Mouse (Mus musculus): ENCODE measurements around the gene Dnmt3l. TPM values are rescaled to one million over a fixed set of nuclear protein-coding genes. Genes with fewer than 3 reads are reported as not detected.

Dnmt3l gene
- polyA plus RNA-seq, 1 experiment from 2014 or later = 0.13 TPM

- WGBS = 71% methylated on average over 9 of the region's 9 CpGs
- no peak overlapping the region for H3K27ac ChIP-seq (replicated peaks)
Observed at GRCm38 (mm10) chr10:78063122-78063521, 21.4 kb downstream of the Dnmt3l start.

GRCm38 (mm10) chr10:78067226-78067625, 25.5 kb downstream of the Dnmt3l start:
- H3K4me2 ChIP-seq = no peak overlapping the region
- H3K9me3 ChIP-seq = no peaks in the 10 kb centered on the region
- 34% methylated on average over 4 of the region's 4 CpGs for WGBS
- H3K27me3 ChIP-seq (replicated peaks) = peaks cover 38% of the 10 kb centered on the region
- ATAC-seq (ENCODE audit: extremely low read depth, insufficient number of reproducible peaks, low FRiP score, low TSS enrichment) = no peak
- no peak overlapping the region for H3K9ac ChIP-seq
- no peaks in the 10 kb centered on the region for H3K36me3 ChIP-seq
- no peak overlapping the region for H3K27ac ChIP-seq (replicated peaks)
- peaks cover 9% of the 10 kb centered on the region for H3K4me1 ChIP-seq
- no peak overlapping the region for H3K4me3 ChIP-seq

More at GRCm38 (mm10) chr10:78063122-78063521, 21.4 kb downstream of the Dnmt3l start:
- H3K4me1 ChIP-seq = no peaks in the 10 kb centered on the region
- no peak for ATAC-seq (ENCODE audit: extremely low read depth, insufficient number of reproducible peaks, low FRiP score, low TSS enrichment)
- H3K4me3 ChIP-seq = no peak overlapping the region
- H3K36me3 ChIP-seq = no peaks in the 10 kb centered on the region
- peaks cover 10% of the 10 kb centered on the region for H3K27me3 ChIP-seq (replicated peaks)
- no peak overlapping the region for H3K9ac ChIP-seq
- no peak overlapping the region for H3K4me2 ChIP-seq
- H3K9me3 ChIP-seq = no peaks in the 10 kb centered on the region

DNA sequence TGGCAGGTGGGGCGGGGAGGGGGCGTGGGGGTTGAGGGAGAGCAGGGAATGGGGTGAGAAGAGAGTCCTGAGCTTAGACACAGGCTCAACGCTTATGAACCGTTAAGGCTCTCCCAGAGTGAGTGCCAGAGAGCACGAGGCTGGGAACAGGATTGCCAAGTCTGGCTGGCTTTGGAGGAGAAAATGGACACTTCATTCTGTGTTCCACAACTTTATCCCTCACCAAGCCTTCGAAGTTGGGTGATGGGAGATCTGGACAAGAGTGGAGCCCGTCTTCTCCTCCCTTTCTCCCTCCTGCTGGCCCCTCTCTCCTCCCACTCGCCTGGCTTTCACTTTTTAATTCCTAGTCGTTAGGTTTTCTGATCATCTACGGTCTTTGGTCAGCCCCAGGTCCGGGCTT, 26.8 kb downstream of the Dnmt3l start:
- no peak for ATAC-seq (ENCODE audit: extremely low read depth, insufficient number of reproducible peaks, low FRiP score, low TSS enrichment)
- no peaks in the 10 kb centered on the region for H3K9me3 ChIP-seq
- H3K27ac ChIP-seq (replicated peaks) = no peak overlapping the region

GRCm38 (mm10) chr10:78069101-78070011, 27.6 kb downstream of the Dnmt3l start, which contains the start of gene Icosl:
TSS of gene Icosl (plus strand) at chr10:78069302.
- peak; percentile 79 for ATAC-seq (ENCODE audit: extremely low read depth, insufficient number of reproducible peaks, low FRiP score, low TSS enrichment)
- H3K9me3 ChIP-seq = no peaks in the 10 kb centered on the region
- peaks cover 38% of the 10 kb centered on the region for H3K27me3 ChIP-seq (replicated peaks)
- no peak within 1 kb of the TSS for H3K27ac ChIP-seq (replicated peaks)
- peak within 1 kb of the TSS; percentile 85 for H3K9ac ChIP-seq
- WGBS = under 1% methylated on average over 66 of the region's 66 CpGs
- H3K4me2 ChIP-seq = peak within 1 kb of the TSS; percentile 100
- no peaks in the 10 kb centered on the region for H3K36me3 ChIP-seq
- H3K4me3 ChIP-seq = peak within 1 kb of the TSS; percentile 74
- peaks cover 9% of the 10 kb centered on the region for H3K4me1 ChIP-seq

More for the DNA sequence above, 26.8 kb downstream of the Dnmt3l start:
- Histone ChIP-seq H3K4me2 (peak overlapping the region; percentile 100), H3K36me3 (no peaks in the 10 kb centered on the region), H3K9ac (peak overlapping the region; percentile 85), H3K4me1 (peaks cover 9% of the 10 kb centered on the region), H3K27me3 (replicated peaks) (peaks cover 38% of the 10 kb centered on the region), H3K4me3 (peak overlapping the region; percentile 74)
- 19% methylated on average over 11 of the region's 11 CpGs for WGBS

GRCm38 (mm10) chr10:78074151-78074550, 32.4 kb downstream of the Dnmt3l start:
- Histone ChIP-seq H3K4me1 (0 out of 2 replicates have a peak, but pooled peaks cover 5% of the 10 kb centered on the region), H3K27ac (replicated peaks) (no peak overlapping the region), H3K4me3 (no peak overlapping the region), H3K4me2 (no peak overlapping the region), H3K36me3 (peaks cover 5% of the 10 kb centered on the region; the same call in 1 of the 2 replicates), H3K9me3 (no peaks in the 10 kb centered on the region), H3K9ac (no peak overlapping the region), H3K27me3 (replicated peaks) (peaks cover 20% of the 10 kb centered on the region)
- 66% methylated on average over 4 of the region's 4 CpGs for WGBS
- ATAC-seq (ENCODE audit: extremely low read depth, insufficient number of reproducible peaks, low FRiP score, low TSS enrichment) = no peak

- 74% methylated on average over 11 of the region's 11 CpGs for WGBS
- ATAC-seq (ENCODE audit: extremely low read depth, insufficient number of reproducible peaks, low FRiP score, low TSS enrichment) = no peak
- H3K27ac ChIP-seq (replicated peaks) = no peak overlapping the region
- peaks cover 22% of the 10 kb centered on the region for H3K27me3 ChIP-seq (replicated peaks)
- H3K9me3 ChIP-seq = no peaks in the 10 kb centered on the region
- no peak overlapping the region for H3K4me2 ChIP-seq
- H3K4me3 ChIP-seq = no peak overlapping the region
- H3K9ac ChIP-seq = no peak overlapping the region
- peaks cover 5% of the 10 kb centered on the region; the same call in 1 of the 2 replicates for H3K36me3 ChIP-seq
- 0 out of 2 replicates have a peak, but pooled peaks cover under 1% of the 10 kb centered on the region for H3K4me1 ChIP-seq
Observed at GRCm38 (mm10) chr10:78074977-78075376, 33.2 kb downstream of the Dnmt3l start.

- Histone ChIP-seq H3K27me3 (replicated peaks) (0 out of 2 replicates have a peak, but pooled peaks cover 5% of the 10 kb centered on the region), H3K9ac (no peak overlapping the region), H3K36me3 (peaks cover 5% of the 10 kb centered on the region; the same call in 1 of the 2 replicates), H3K4me3 (no peak overlapping the region), H3K4me1 (no peaks in the 10 kb centered on the region), H3K9me3 (no peaks in the 10 kb centered on the region), H3K27ac (replicated peaks) (no peak overlapping the region), H3K4me2 (no peak overlapping the region)
- WGBS = 60% methylated on average over 9 of the region's 9 CpGs
- ATAC-seq (ENCODE audit: extremely low read depth, insufficient number of reproducible peaks, low FRiP score, low TSS enrichment) = no peak
Observed at GRCm38 (mm10) chr10:78077862-78078261, 36.1 kb downstream of the Dnmt3l start.

GRCm38 (mm10) chr10:78078276-78078675, 36.5 kb downstream of the Dnmt3l start:
- Histone ChIP-seq H3K9ac (no peak overlapping the region), H3K9me3 (no peaks in the 10 kb centered on the region), H3K4me2 (no peak overlapping the region), H3K36me3 (peaks cover 5% of the 10 kb centered on the region; the same call in 1 of the 2 replicates), H3K27ac (replicated peaks) (no peak overlapping the region), H3K27me3 (replicated peaks) (0 out of 2 replicates have a peak, but pooled peaks cover 5% of the 10 kb centered on the region), H3K4me3 (no peak overlapping the region), H3K4me1 (no peaks in the 10 kb centered on the region)
- no peak for ATAC-seq (ENCODE audit: extremely low read depth, insufficient number of reproducible peaks, low FRiP score, low TSS enrichment)
- 62% methylated on average over 5 of the region's 5 CpGs for WGBS

DNA sequence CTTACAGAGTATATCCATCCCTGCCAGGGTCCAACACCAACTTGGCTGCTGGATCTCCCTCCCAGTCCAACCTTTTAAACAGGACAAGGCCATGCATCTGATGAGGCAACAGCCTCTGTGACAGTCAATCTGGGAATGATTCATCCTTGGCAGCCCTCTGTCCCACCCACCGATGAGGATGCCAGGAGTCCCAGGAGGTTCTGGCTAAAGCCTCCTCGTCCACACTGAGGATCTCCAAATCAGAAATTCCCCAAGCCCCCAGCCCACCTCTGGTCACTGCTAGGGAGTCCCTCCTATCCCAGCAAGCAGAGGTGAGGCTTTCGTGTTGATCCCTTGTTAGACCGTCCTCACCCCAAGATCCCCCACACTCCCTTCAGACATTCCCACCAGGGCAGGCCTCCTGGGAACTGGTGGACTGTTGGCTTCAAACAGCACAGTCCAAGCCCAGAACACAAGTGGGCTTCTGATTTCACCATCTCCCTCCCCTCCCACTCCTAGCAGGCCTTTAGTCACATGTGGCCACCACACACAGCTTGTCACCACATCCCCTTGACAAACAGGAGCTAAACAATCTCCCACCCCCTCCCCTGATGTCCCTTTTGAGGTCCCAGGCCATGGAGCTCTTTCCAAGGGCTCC, 38.3 kb downstream of the Dnmt3l start:
- ATAC-seq (ENCODE audit: extremely low read depth, insufficient number of reproducible peaks, low FRiP score, low TSS enrichment) = no peak
- Histone ChIP-seq H3K27ac (replicated peaks) (no peak overlapping the region), H3K4me3 (no peak overlapping the region), H3K9me3 (no peaks in the 10 kb centered on the region), H3K9ac (no peak overlapping the region), H3K36me3 (peaks cover 5% of the 10 kb centered on the region; the same call in 1 of the 2 replicates), H3K4me1 (no peaks in the 10 kb centered on the region), H3K4me2 (no peak overlapping the region), H3K27me3 (replicated peaks) (peaks cover 9% of the 10 kb centered on the region; the same call in 1 of the 2 replicates)
- 72% methylated on average over 4 of the region's 4 CpGs for WGBS

GRCm38 (mm10) chr10:78084073-78084472, 42.3 kb downstream of the Dnmt3l start:
- Histone ChIP-seq H3K9me3 (no peaks in the 10 kb centered on the region), H3K4me2 (no peak overlapping the region), H3K9ac (no peak overlapping the region), H3K4me3 (no peak overlapping the region), H3K27ac (replicated peaks) (no peak overlapping the region), H3K4me1 (no peaks in the 10 kb centered on the region), H3K36me3 (no peaks in the 10 kb centered on the region), H3K27me3 (replicated peaks) (peaks cover 16% of the 10 kb centered on the region)
- ATAC-seq (ENCODE audit: extremely low read depth, insufficient number of reproducible peaks, low FRiP score, low TSS enrichment) = no peak
- 36% methylated on average over 1 of the region's 1 CpGs for WGBS

- WGBS = 77% methylated on average over 6 of the region's 6 CpGs
- peaks cover 11% of the 10 kb centered on the region for H3K27me3 ChIP-seq (replicated peaks)
Observed at GRCm38 (mm10) chr10:78085711-78086110, 44.0 kb downstream of the Dnmt3l start.

More at GRCm38 (mm10) chr10:78085711-78086110, 44.0 kb downstream of the Dnmt3l start:
- Histone ChIP-seq H3K4me3 (no peak overlapping the region), H3K9me3 (no peaks in the 10 kb centered on the region), H3K36me3 (no peaks in the 10 kb centered on the region), H3K27ac (replicated peaks) (no peak overlapping the region), H3K4me1 (no peaks in the 10 kb centered on the region), H3K9ac (no peak overlapping the region), H3K4me2 (no peak overlapping the region)
- no peak for ATAC-seq (ENCODE audit: extremely low read depth, insufficient number of reproducible peaks, low FRiP score, low TSS enrichment)

All from heart, embryonic 13.5 days (tissue).